Mouse (Mus musculus) limb, embryonic 11.5 days (tissue): ENCODE measurements around the gene Tmem274. TPM values are rescaled to one million over a fixed set of nuclear protein-coding genes. Genes with fewer than 3 reads are reported as not detected.
"Not testable (repeated sequence)": the region's sequence is repeated elsewhere in the genome, so short reads cannot be mapped to it uniquely, and the experiment has no call there.

Experiments
- ATAC-seq: fragments of 200-750 bp; cut with Nextera tagmentation; 2 replicates; pipeline ENCODE4 v1.8.0; 2017; ENCODE audit warnings: low read depth; ENCODE audit not compliant: insufficient number of reproducible peaks, low FRiP score, low TSS enrichment
- DNase-seq: peaks from one replicate; pipeline ENCODE4 v3.0.0-alpha.2; 2015; ENCODE audit warnings: low spot score
- H3K27ac ChIP-seq: fragments of 300-500 bp; sonication (generic); replicated peaks from 2 replicates; pipeline ENCODE4 v1.5.1; 2014; ENCODE audit warnings: low read depth, mild to moderate bottlenecking, low read length
- H3K27me3 ChIP-seq: fragments of 300-500 bp; sonication (generic); 2 replicates; pipeline ENCODE4 v1.6.1; 2014; ENCODE audit warnings: mild to moderate bottlenecking, low read length, mixed read lengths; ENCODE audit not compliant: control insufficient read depth, insufficient read depth
- H3K36me3 ChIP-seq: fragments of 300-500 bp; sonication (generic); 2 replicates; pipeline ENCODE4 v1.6.1; 2014; ENCODE audit warnings: mild to moderate bottlenecking, low read length, moderate library complexity, mixed read lengths; ENCODE audit not compliant: control insufficient read depth, insufficient read depth
- H3K4me1 ChIP-seq: fragments of 300-500 bp; sonication (generic); 2 replicates; pipeline ENCODE4 v1.6.1; 2014; ENCODE audit warnings: low read length, mixed read lengths; ENCODE audit not compliant: control insufficient read depth, insufficient read depth
- H3K4me2 ChIP-seq: fragments of 300-500 bp; sonication (generic); 2 replicates; pipeline ENCODE4 v1.6.1; 2014; ENCODE audit warnings: low read depth, mild to moderate bottlenecking, moderate library complexity; ENCODE audit not compliant: severe bottlenecking
- H3K4me3 ChIP-seq: fragments of 300-500 bp; sonication (generic); 2 replicates; pipeline ENCODE4 v1.5.1; 2014; ENCODE audit warnings: low read depth, low read length
- H3K9ac ChIP-seq: fragments of 300-500 bp; sonication (generic); 2 replicates; pipeline ENCODE4 v1.6.1; 2014; ENCODE audit warnings: mild to moderate bottlenecking, low read length
- H3K9me3 ChIP-seq: fragments of 300-500 bp; sonication (generic); 2 replicates; pipeline ENCODE4 v1.6.1; 2016; ENCODE audit warnings: low read length; ENCODE audit not compliant: control insufficient read depth
- WGBS: fragments of 180-500 bp; shearing (Covaris S2); extraction: QIAGEN DNeasy Blood & Tissue Kit; methylation state at CpG from one replicate; pipeline ENCODE4 v1.1.7; 2014; 5-methylcytosine and 5-hydroxymethylcytosine counted together
- polyA plus RNA-seq: library from polyadenylated mRNA; unstranded; fragments of >200 nt; fragmentation: Nextera tagmentation; extraction: Ambion mirVana; gene quantifications from 2 replicates; pipeline ENCODE4 v1.2.1, GENCODE M21; 2014

Gene Tmem274
- polyA plus RNA-seq, 1 experiment from 2014 or later = not detected

- no peaks in the 10 kb centered on the region for H3K36me3 ChIP-seq
- H3K4me1 ChIP-seq = no peaks in the 10 kb centered on the region; the same call in none of the 2 replicates
- WGBS = 67% methylated on average over 1 of the region's 1 CpGs
- H3K4me3 ChIP-seq = no peak overlapping the region
- no peak for ATAC-seq
- H3K27me3 ChIP-seq = no peaks in the 10 kb centered on the region
- H3K9ac ChIP-seq = no peak overlapping the region
- H3K9me3 ChIP-seq = no peaks in the 10 kb centered on the region
- peak overlapping the region; percentile 61; the same call in 1 of the 2 replicates for H3K27ac ChIP-seq
- no peak for DNase-seq
- peak overlapping the region; percentile 35; the same call in 1 of the 2 replicates for H3K4me2 ChIP-seq
Observed at GRCm38 (mm10) chr4:149446309-149446708, 30.9 kb upstream of the Tmem274 start.

GRCm38 (mm10) chr4:149450636-149451035, 26.5 kb upstream of the Tmem274 start:
- WGBS = 87% methylated on average over 3 of the region's 3 CpGs
- no peak overlapping the region for H3K4me3 ChIP-seq
- H3K4me2 ChIP-seq = no peak overlapping the region
- no peak overlapping the region for H3K9ac ChIP-seq
- no peak overlapping the region for H3K27ac ChIP-seq
- no peaks in the 10 kb centered on the region for H3K9me3 ChIP-seq
- no peaks in the 10 kb centered on the region for H3K36me3 ChIP-seq
- DNase-seq (no peak), ATAC-seq (no peak)
- H3K27me3 ChIP-seq = no peaks in the 10 kb centered on the region
- H3K4me1 ChIP-seq = no peaks in the 10 kb centered on the region; the same call in none of the 2 replicates

GRCm38 (mm10) chr4:149453656-149454055, 23.5 kb upstream of the Tmem274 start:
- Histone ChIP-seq H3K9ac (no peak overlapping the region), H3K4me3 (no peak overlapping the region), H3K4me1 (no peaks in the 10 kb centered on the region), H3K4me2 (no peak overlapping the region), H3K9me3 (no peaks in the 10 kb centered on the region), H3K27me3 (no peaks in the 10 kb centered on the region), H3K36me3 (no peaks in the 10 kb centered on the region), H3K27ac (no peak overlapping the region)
- peak; percentile 56 for DNase-seq
- 77% methylated on average over 4 of the region's 4 CpGs for whole genome bisulfite sequencing
- ATAC-seq = no peak

- Histone ChIP-seq H3K9me3 (no peaks in the 10 kb centered on the region), H3K9ac (no peak overlapping the region), H3K4me1 (no peaks in the 10 kb centered on the region), H3K4me2 (no peak overlapping the region), H3K36me3 (no peaks in the 10 kb centered on the region), H3K4me3 (no peak overlapping the region), H3K27ac (no peak overlapping the region), H3K27me3 (no peaks in the 10 kb centered on the region)
- WGBS = 84% methylated on average over 17 of the region's 17 CpGs
- DNase-seq (no peak), ATAC-seq (no peak)
Observed at GRCm38 (mm10) chr4:149454263-149454662, 22.9 kb upstream of the Tmem274 start.

- ATAC-seq (no peak), DNase-seq (no peak)
- Histone ChIP-seq H3K36me3 (no peaks in the 10 kb centered on the region), H3K27me3 (no peaks in the 10 kb centered on the region), H3K4me1 (no peaks in the 10 kb centered on the region), H3K4me2 (no peak within 1 kb of the TSS), H3K9me3 (no peaks in the 10 kb centered on the region), H3K4me3 (no peak within 1 kb of the TSS), H3K9ac (no peak within 1 kb of the TSS), H3K27ac (no peak within 1 kb of the TSS)
- WGBS = 45% methylated on average over 8 of the region's 8 CpGs
Observed at GRCm38 (mm10) chr4:149454879-149455278, 22.3 kb upstream of the Tmem274 start, which contains the start of gene Rbp7. Rbp7 (minus strand) TSS chr4:149454978.

GRCm38 (mm10) chr4:149457163-149457562, 20.0 kb upstream of the Tmem274 start:
- H3K9ac ChIP-seq, H3K36me3 ChIP-seq, H3K4me3 ChIP-seq, H3K9me3 ChIP-seq, H3K27ac ChIP-seq, H3K4me1 ChIP-seq, ATAC-seq, H3K4me2 ChIP-seq, H3K27me3 ChIP-seq, DNase-seq: not testable (repeated sequence)
- 86% methylated on average over 25 of the region's 27 CpGs for WGBS

GRCm38 (mm10) chr4:149457831-149458430, 19.2 kb upstream of the Tmem274 start:
- H3K27me3 ChIP-seq = no peaks in the 10 kb centered on the region
- no peak overlapping the region for H3K4me2 ChIP-seq
- H3K36me3 ChIP-seq = no peaks in the 10 kb centered on the region
- no peak overlapping the region for H3K27ac ChIP-seq
- 80% methylated on average over 6 of the region's 6 CpGs for WGBS
- no peaks in the 10 kb centered on the region for H3K4me1 ChIP-seq
- no peaks in the 10 kb centered on the region for H3K9me3 ChIP-seq
- H3K4me3 ChIP-seq = no peak overlapping the region
- DNase-seq (no peak), ATAC-seq (no peak)
- no peak overlapping the region for H3K9ac ChIP-seq

GRCm38 (mm10) chr4:149458526-149458925, 18.7 kb upstream of the Tmem274 start:
- no peaks in the 10 kb centered on the region for H3K36me3 ChIP-seq
- no peaks in the 10 kb centered on the region for H3K4me1 ChIP-seq
- no peak for ATAC-seq
- H3K9ac ChIP-seq = no peak overlapping the region
- H3K27ac ChIP-seq = no peak overlapping the region
- no peak overlapping the region for H3K4me3 ChIP-seq
- 79% methylated on average over 5 of the region's 5 CpGs for WGBS
- no peaks in the 10 kb centered on the region for H3K9me3 ChIP-seq
- DNase-seq = no peak
- H3K27me3 ChIP-seq = no peaks in the 10 kb centered on the region
- H3K4me2 ChIP-seq = no peak overlapping the region

- ATAC-seq (no peak), DNase-seq (no peak)
- Histone ChIP-seq H3K36me3 (no peaks in the 10 kb centered on the region), H3K27me3 (no peaks in the 10 kb centered on the region), H3K27ac (no peak overlapping the region), H3K9ac (no peak overlapping the region), H3K9me3 (no peaks in the 10 kb centered on the region), H3K4me3 (no peak overlapping the region), H3K4me1 (no peaks in the 10 kb centered on the region), H3K4me2 (no peak overlapping the region)
- WGBS = 90% methylated on average over 1 of the region's 1 CpGs
Observed at GRCm38 (mm10) chr4:149459425-149459824, 17.8 kb upstream of the Tmem274 start.
